Mouse (Mus musculus): Measurements from ENCODE around the gene Brd4.
"Not testable (repeated sequence)": the region's sequence is repeated elsewhere in the genome, so short reads cannot be mapped to it uniquely, and the experiment has no call there.

Brd4 gene

DNA sequence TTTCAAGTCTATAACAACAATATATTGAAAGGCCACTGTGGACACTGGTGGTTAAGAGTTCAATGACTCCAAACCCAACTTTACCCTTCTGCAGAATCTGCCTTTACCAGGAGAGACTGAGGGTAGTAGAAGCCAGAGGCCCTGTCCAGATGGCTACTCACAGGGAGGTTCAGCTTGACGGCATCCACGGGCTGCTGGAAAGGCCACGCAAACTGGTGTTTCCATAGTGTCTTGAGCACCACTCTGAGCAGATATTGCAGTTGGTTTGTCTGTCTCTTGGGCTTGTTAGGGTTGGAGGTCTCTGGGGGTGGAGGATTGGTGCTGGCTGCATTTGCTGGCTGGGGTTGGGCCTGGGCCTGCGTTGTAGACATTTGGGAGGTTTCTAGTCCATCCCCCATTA is 55.3 kb downstream of the Brd4 start:
- DNase-seq (ENCODE audit: low read depth) = no peak

DNA sequence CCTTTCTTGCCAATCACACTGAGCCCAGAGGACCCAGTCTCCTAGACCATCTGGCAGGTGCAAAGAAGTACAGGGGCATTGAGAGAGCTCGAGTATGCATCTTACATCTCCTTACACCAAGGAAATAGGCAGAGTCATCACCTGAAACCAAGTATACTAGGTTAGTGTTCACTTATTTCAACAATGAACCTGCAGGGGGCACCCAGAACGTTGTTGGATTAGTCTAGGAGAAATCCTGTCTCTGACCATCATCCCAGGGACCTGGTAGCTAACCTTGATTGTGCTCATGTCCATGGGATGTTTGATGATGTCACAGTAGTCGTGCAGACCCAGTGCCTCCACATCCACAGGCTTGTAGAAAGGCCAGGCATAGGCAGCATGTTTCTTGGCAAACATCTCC is 63.6 kb downstream of the Brd4 start:
- no peak for DNase-seq (ENCODE audit: low read depth)

DNA sequence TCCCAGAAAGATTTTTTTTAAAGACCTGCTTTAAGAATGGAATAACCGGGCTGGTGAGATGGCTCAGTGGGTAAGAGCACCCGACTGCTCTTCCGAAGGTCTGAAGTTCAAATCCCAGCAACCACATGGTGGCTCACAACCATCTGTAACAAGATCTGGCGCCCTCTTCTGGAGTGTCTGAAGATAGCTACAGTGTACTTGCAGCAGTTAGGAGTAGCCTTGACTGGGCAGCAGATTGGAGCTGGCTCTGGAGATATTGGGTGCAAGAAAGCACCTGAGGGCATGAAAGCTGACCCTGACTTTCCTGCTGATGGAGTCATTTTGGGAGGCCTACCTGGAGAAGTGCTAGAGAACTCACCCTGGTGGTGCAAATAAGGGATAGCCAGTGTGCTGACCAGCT is 68.9 kb downstream of the Brd4 start:
- DNase-seq (ENCODE audit: low read depth) = not testable (repeated sequence)

DNA sequence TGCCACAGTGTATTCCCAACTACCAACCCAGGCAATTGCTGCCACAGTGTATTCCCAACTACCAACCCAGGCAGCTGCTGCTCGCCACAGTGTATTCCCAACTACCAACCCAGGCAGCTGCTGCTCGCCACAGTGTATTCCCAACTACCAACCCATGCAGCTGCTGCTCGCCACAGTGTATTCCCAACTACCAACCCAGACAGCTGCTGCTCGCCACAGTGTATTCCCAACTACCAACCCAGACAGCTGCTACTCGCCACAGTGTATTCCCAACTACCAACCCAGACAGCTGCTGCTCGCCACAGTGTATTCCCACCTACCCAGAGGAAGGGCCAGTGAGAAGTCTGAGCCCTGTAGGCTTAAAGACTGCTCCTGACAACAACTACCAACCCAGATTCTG is 73.0 kb downstream of the Brd4 start:
- DNase-seq (ENCODE audit: low read depth) = not testable (repeated sequence)

DNA sequence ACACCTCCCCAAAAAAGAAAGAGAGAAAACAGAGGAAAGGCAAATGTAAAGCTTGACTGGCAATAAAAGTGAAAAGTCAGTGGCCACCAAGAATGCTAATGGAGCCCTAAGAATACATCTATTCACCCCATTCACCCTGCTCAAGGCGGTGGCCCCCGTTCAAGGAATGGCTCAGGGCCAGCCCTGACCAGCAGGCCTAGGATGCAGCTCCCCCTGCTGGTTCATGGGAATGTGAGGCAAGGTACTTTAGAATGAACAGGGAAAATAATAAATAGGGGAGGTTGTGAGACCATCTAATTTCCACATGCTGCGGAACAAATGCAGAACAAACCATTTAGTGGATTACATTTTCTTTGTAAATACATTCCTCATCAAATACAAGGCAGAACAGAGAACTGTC is 74.8 kb downstream of the Brd4 start:
- no peak for DNase-seq (ENCODE audit: low read depth)

DNA sequence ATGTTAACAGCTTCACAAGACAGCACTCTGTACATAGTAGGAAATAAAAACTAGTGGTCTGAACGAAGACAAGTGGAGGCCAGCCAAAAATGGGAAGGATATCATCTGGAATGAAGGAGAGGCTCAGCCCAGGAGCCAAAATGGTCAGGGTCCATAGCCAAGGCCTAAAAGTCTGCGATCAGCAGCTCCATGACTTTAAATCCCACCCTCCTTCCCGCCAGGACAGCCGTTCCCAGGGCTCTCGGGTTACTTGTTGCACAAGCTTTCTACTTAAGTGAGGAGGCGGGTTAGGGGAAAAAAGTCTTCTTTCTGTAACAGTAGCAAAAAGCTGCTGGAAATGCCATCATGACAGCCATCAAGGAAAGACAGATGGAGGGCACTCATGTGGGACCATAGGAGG is 75.4 kb downstream of the Brd4 start:
- peak; percentile 69 for DNase-seq (ENCODE audit: low read depth)

DNA sequence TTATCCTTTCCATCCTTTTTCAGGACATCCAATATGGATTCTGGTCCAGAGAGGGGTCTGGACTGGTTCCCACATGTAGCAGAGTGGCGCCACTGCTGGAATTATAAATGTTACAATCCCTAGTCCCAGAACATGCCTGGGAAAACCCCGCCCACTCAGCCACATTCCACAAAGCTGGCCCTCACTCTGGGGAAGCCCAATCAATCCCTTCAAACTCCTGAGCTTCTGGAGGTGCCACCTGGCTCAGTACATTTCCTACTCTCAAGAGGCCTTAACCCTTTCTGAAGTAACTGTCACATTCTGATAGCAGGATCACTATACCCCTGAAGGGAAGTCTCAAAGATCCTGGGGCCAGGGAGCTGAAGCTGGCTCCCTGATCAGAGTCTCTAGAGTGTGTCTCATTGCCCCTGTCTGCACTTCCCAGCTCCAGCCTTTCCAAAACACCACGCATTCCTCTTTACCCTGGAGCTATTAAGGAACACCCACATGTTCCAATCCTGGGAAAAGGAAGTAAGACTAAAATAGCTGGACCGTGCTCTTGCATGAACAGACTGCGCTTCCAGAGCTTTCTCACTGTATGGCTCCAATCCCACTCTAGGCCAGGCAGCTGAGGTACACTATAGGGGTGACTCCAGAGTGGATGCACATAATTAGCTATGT is 76.8 kb downstream of the Brd4 start:
- peak; percentile 63 for DNase-seq (ENCODE audit: low read depth)

DNA sequence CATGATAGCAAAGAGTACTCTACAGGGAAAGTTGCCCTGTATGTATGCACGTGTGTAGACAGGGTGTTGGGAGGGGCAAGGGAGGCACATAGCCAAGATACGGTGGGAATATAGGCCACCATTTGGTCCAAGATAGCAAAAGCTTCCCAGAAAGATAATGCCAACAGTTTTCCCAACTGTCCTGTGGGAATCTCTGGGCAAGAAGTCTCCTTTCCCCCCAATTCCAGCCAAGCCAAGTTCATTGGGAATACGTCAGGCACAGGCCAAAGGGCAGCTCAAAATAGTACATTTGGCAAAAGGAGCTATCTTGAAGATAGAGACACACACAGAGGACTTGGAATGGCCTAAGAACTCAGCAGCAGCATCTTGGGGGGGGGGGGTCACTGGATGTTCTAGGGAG is 79.2 kb downstream of the Brd4 start:
- DNase-seq (ENCODE audit: low read depth) = no peak

DNA sequence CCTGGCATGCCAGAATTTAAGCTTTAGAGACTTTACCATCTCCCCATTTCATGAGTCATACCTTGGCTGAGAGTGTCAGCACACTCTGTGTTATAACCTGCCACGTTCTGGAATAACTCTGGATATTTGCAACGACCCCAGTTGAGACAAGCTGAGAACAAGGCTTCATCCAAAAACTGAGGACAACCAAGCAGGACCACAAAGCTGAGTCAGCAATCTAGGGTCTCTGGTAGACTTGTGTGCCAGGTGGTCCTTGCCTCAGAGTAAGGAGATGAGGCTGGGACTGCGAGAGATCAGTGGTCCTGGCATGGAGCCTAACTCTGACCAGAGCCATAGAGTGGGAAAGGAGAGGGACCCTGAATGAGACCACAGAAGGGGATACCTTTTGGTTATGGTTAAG is 81.5 kb downstream of the Brd4 start:
- no peak for DNase-seq (ENCODE audit: low read depth)

DNA sequence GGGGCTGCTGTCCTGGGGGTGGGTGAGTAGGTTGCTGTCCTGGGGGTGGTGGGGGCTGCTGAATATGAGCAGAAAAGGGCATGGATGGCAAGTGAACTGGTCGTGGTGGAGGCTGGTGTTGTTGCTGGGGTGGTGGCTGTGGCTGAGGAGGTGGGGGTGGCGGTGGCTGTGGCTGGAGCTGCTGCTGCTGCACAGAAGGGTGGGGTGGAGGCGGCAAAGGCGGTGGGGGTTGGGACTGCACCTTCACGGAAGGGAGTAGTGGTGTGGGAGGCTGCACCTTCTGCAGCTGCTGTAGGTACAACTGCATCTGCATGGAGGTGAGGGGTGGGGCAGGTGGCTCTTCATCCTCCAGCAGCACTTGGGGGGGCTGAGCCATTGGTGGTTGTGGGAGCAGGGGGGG is 83.4 kb downstream of the Brd4 start:
- no peak for DNase-seq (ENCODE audit: low read depth)

DNA sequence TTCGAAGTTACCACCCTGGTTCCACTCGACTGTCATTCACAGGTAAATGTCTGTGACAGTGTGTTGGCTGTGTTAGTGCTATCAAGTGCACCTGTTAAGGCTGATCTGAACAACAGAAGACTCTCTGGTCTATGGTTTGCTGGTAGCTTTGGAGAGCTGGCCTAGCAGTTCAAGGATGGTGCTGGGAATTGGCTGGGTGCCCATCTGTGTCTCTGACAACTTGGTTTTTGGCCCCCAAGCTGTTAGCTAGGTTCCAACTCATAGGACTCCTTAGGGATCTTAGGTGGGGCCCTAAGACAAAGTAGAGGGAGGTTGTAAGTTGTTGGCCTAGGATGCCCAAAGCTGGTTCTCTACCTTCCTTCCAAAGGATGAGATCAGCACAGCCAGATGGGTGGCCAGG is 84.7 kb downstream of the Brd4 start:
- no peak for DNase-seq (ENCODE audit: low read depth)

DNA sequence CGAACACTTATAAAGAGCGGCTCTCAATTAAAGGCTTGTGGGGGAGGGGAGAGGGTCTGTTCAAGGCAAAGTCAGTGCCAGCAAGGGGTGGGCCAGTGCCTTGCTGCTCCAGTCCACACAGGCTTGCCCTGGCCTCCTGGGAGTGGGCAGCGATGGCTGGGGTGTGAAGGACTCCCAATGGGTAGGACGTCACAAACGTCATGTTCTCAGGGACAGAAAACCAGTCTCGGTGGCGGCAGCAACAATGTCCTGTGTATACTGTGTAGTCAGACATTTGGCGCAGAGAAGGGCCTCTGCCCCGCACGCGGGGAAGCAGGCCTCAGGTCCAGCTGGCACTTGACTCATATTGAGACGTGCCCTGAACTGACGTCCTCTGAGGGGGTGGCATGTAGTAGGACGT is 87.4 kb downstream of the Brd4 start:
- no peak for DNase-seq (ENCODE audit: low read depth)

DNA sequence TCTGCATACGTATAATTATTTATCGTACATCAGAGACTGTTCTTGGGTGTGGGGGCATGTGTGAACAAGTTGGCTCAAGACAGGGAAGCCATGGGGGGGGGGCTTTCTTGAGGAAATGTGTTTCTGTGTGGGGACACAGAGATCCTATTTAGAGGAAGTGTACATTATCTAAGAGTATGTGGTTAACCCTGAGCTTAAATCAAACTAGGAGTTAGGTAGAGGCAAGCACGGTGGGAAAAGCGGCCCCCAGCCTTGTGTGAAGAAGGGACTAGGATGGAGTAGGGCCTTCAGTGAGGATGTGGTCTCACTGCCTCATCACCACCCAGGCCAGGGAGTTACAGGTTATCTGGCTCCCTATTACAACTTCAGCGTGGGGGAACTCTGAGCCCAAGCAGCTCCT is 88.8 kb downstream of the Brd4 start:
- DNase-seq (ENCODE audit: low read depth) = no peak

DNA sequence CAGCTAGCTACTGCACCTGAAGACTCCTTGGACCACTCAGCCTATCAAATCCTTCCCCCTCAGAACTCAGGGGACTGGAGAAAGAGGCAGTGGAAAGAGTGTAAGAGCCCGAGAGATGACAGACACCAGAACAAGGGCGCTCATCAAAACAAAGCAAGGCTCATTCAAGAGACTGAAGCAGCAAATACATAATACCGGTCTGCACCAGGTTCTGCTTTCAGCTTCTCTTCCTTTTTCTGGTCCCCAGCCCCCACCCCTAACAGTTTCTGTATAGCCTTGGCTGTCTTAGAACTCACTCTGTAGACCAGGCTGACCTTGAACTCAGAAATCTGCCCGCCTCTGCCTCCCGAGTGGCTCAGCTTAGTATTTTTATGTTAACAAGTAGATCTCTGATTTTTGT is 91.5 kb downstream of the Brd4 start:
- no peak for DNase-seq (ENCODE audit: low read depth)

DNA sequence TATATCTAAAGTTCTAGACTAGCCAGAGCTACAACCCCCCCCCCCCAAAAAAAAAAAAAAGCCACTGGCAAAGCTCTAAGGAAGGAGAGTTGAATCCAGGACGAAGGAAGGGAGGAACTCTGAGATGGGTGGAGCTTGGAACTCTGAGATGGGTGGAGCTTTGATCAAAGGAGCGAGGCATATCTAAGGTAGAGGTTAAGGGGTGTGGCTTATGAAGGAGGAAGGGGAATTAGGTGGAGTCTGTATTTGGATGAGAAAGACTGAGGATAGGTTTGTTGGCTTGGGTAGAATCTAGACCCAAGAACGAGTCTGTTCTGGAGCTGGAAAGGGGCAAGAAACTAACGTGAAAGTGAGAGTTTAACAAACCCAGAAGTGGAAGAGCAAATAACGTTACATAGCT is 94.7 kb downstream of the Brd4 start:
- DNase-seq (ENCODE audit: low read depth) = no peak

DNA sequence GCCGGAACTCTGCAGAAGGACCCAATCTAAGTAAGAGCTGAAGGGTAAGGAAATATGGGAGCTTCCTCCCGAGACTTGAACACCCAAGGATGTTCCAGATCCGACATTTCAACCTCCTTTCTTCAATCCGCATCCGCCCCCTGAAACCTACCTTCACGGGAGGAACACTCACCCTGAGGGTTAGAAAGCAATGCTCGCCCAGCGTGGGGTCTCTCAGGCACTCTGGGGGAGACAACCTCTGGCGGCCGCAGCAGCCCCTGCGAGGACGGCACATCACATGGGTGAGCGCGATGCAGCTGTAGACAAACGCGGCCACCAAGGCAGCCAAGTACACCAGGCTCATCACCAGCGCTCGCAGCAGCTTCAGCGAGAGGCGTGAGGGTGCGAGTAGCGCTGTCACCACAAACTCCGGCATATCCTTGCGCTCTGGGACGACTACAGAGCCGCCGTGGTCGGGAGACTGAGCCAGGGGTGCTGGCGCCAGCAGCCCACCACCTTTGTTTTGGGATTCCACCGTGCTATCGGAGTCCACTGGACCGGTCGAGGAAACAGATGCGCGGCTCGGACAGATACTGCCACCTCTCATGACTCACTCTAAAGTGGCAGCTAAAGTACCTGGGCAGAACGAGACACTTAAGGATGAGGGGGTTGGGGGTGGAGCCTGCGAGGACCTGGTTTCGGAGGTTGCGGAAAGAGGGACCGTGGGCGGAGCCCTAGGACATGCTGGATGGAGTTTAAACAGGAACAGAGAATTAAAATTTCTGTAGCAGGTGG is 95.5 kb downstream of the Brd4 start, which contains the start of gene Ephx3:
TSS of gene Ephx3 (minus strand) at position 687 of the 774 bp plus-strand sequence.
- no peak for DNase-seq (ENCODE audit: low read depth)

DNA sequence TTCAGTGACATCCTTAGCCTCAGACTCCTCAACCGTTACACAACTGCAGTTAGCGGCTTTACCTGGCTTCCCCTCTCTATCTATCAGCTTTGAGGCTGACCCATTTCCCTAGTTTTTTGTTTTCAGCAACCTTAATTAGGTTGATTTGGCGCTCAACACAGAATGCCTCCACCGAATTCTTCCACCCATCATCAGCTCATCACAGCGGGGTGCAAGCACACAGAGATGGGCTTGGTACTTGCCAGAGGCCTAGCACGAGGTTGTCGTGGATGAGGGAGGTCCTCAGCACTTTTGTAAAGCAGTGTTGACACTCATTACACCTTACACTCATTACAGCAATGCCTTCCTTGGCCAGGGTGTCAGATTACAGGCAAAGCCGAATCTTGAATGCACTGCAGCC is 101.5 kb downstream of the Brd4 start:
- DNase-seq (ENCODE audit: low read depth) = no peak

DNA sequence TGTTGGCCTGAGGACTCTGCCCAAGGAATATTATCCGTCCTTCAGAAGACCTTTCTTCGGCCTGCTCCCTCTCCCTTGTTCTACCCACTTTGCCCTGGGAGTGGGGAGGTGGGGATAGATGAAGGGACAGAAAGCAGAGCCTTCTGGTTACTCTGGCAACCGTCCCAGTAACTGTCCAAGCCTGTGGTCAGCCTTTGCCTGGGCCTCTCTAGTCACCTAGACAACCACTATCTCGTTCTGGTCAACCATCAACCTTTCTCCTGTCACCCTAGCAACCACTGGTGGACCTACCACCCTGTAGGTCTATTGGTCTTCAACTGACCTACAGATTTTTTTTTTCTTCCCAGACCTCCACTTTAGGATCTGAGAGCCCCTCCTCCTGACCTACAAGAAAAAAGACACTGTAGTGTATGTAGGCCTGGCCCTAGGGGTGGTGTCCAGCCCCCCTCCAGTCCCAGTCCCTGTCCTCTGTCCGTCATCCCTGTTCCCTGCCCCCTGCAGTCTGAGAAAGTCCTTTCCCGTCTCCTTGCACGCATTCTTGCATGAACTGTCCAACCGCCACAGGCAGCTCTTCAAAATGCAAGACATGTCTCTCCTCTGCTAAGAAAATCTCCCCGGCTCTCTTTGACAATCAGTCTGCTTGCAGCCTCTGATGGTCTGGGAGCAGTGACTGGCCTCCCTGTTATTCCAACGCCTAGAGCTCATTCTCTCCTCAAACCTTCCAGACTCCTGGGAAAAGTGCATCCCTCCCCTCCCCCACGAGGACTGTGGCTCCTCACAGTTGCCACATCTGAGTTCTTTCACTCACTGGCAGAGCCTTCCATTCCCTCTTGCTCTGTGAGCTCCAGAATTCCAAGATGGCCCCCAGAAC is 104.7 kb downstream of the Brd4 start:
- no peak for DNase-seq (ENCODE audit: low read depth)

DNA sequence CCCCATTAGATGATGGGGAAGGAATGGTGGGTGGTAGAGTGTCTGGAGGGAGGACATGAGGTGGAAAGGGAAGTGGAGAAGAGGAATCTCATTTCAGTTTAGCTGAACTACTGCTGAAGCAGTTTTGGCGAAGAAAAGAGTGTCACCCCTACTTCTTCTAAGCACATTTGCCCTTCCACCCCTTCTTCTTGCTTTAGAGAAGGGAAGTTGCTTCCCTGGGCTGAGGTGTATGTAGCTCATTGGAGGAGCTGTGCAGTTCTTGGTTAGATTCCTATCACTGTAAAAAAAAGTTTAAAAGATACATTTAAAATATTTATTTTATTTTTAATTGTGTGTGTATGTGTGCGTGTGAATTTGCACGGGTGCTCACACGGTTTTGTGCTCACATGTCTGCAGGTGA is 107.6 kb downstream of the Brd4 start:
- DNase-seq (ENCODE audit: low read depth) = no peak

DNA sequence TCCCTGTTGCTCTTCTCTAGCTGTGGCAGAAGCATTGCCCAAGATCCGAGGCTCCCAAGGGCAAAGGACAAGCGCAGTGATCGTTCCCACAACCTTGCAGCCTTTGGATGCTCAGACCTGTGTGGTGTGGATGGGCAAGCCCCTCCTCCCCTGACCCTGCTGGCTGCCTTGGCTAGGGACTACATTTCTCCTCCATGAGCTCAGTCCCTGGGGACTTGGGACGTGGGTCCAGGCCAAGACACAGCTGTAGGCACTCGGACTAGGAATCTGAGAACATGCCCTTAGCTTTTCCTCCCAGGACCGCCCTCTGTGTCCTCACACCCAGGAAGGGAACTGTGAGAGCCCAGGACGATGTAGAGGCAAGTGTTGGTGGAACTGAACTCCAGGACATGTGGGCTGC is 111.4 kb downstream of the Brd4 start:
- no peak for DNase-seq (ENCODE audit: low read depth)

DNA sequence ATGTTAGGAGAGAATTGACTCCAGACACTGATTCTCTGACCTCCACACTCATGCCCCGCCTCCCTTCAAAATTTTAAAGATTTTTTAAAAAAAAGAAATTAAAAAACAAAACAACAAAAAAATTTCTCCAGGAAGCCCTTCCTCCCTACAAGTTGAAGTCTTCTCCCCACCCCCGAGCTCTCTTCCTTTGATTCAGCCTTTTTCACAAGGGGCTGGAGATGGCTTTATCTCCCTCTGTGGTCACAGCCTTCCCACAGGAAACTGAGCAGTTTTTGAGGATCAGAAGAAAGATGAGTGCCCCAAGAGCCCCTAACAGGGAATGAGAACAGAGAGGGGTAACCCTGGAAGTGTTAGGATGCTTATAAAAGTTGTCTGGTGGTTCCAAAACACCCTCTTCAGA is 112.0 kb downstream of the Brd4 start:
- no peak for DNase-seq (ENCODE audit: low read depth)

DNA sequence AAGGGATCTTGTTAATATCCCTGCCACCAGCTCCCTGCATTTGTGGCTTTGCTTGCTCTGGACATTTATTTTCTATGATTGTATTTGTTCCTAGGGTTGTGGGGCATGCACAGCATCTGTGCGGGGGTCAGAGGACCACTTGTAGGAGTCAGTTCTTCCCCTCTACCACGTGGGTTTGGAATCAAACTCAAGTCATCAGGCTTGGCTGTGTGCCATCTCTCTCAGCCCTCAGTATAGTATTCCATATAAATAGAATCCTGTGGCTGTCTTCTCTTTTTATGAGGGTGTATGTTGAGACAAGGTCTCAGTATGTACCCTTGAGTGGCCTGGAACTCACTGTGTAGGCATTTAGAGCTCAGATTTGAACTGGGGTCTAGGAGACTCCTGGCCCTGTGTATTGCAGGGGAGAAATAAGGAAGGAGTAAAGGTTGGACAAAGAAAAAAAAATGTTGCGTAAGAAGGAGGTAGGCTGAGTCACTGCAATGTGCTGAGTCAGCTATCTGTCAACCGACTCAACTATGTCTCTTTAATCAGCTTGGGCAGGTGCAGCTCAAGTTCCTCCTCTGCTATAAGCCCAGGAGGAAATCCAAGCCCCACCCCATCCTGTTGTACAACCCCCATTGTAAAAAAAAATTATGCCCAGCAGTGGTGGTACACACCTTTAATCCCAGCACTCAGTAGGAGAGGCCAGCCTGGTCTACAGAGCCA is 114.8 kb downstream of the Brd4 start:
- no peak for DNase-seq (ENCODE audit: low read depth)

Data from fibroblast of lung, adult 2 months (primary cell).